Mouse (Mus musculus) fibroblast of lung, adult 2 months (primary cell): ENCODE results near the gene Pfkfb3.
"Not testable (repeated sequence)": the region's sequence is repeated elsewhere in the genome, so short reads cannot be mapped to it uniquely, and the experiment has no call there.

Experiments
- DNase-seq: peaks from one replicate; pipeline ENCODE4 v3.0.0-alpha.2; 2011; ENCODE audit warnings: low read depth

The Pfkfb3 gene

GRCm38 (mm10) chr2:11551726-11552125, 2.2 kb downstream of the Pfkfb3 start:
- no peak for DNase-seq

- DNase-seq, result no peak
Observed at GRCm38 (mm10) chr2:11548508-11548907, 5.4 kb downstream of the Pfkfb3 start.

GRCm38 (mm10) chr2:11547609-11548008, 6.3 kb downstream of the Pfkfb3 start:
- DNase-seq, result no peak

- DNase-seq, result no peak
Observed at GRCm38 (mm10) chr2:11546091-11546490, 7.8 kb downstream of the Pfkfb3 start.

GRCm38 (mm10) chr2:11545380-11545779, 8.5 kb downstream of the Pfkfb3 start:
- DNase-seq, result no peak

GRCm38 (mm10) chr2:11544342-11544741, 9.5 kb downstream of the Pfkfb3 start:
- DNase-seq, result no peak

GRCm38 (mm10) chr2:11543158-11543557, 10.7 kb downstream of the Pfkfb3 start:
- DNase-seq, result no peak

GRCm38 (mm10) chr2:11542640-11543039, 11.2 kb downstream of the Pfkfb3 start:
- no peak for DNase-seq

- no peak for DNase-seq
Observed at GRCm38 (mm10) chr2:11542121-11542520, 11.8 kb downstream of the Pfkfb3 start.

GRCm38 (mm10) chr2:11541528-11541927, 12.3 kb downstream of the Pfkfb3 start:
- DNase-seq, result not testable (repeated sequence)

- DNase-seq, result no peak
Observed at GRCm38 (mm10) chr2:11535966-11536365, 17.9 kb downstream of the Pfkfb3 start.

GRCm38 (mm10) chr2:11535412-11535928, 18.4 kb downstream of the Pfkfb3 start:
- DNase-seq, result peak; percentile 85

GRCm38 (mm10) chr2:11534826-11535225, 19.1 kb downstream of the Pfkfb3 start:
- DNase-seq, result no peak

- DNase-seq, result no peak
Observed at GRCm38 (mm10) chr2:11530101-11530500, 23.8 kb downstream of the Pfkfb3 start.

- no peak for DNase-seq
Observed at GRCm38 (mm10) chr2:11526063-11526462, 27.8 kb downstream of the Pfkfb3 start.

- DNase-seq, result no peak
Observed at GRCm38 (mm10) chr2:11524736-11525135, 29.1 kb downstream of the Pfkfb3 start.

- no peak for DNase-seq
Observed at GRCm38 (mm10) chr2:11521758-11522157, 32.1 kb downstream of the Pfkfb3 start.

- no peak for DNase-seq
Observed at GRCm38 (mm10) chr2:11520786-11521185, 33.1 kb downstream of the Pfkfb3 start.

GRCm38 (mm10) chr2:11515828-11516227, 38.0 kb downstream of the Pfkfb3 start:
- DNase-seq, result no peak

- DNase-seq, result peak; percentile 49
Observed at GRCm38 (mm10) chr2:11513057-11513967, 40.6 kb downstream of the Pfkfb3 start.

- DNase-seq, result no peak
Observed at GRCm38 (mm10) chr2:11512127-11512526, 41.8 kb downstream of the Pfkfb3 start.

- DNase-seq, result no peak
Observed at GRCm38 (mm10) chr2:11503736-11504135, 50.1 kb downstream of the Pfkfb3 start.

- peak; percentile 15 for DNase-seq
Observed at GRCm38 (mm10) chr2:11502901-11503431, 50.9 kb downstream of the Pfkfb3 start.
